Mouse (Mus musculus) bone marrow, adult 2 months (tissue): ENCODE measurements around the gene Fbxl17.

Experiments used
- CTCF ChIP-seq: fragments of 200-500 bp; IDR thresholded peaks from 2 replicates; pipeline ENCODE4 v1.5.1; 2011; ENCODE audit warnings: low read length, control low read depth; ENCODE audit not compliant: control insufficient read depth, insufficient read depth
- POLR2A ChIP-seq: fragments of 200-500 bp; IDR thresholded peaks from 2 replicates; pipeline ENCODE4 v1.6.1; 2011; ENCODE audit warnings: low read depth, mild to moderate bottlenecking, control low read depth, low read length, borderline replicate concordance; ENCODE audit not compliant: control insufficient read depth

DNA sequence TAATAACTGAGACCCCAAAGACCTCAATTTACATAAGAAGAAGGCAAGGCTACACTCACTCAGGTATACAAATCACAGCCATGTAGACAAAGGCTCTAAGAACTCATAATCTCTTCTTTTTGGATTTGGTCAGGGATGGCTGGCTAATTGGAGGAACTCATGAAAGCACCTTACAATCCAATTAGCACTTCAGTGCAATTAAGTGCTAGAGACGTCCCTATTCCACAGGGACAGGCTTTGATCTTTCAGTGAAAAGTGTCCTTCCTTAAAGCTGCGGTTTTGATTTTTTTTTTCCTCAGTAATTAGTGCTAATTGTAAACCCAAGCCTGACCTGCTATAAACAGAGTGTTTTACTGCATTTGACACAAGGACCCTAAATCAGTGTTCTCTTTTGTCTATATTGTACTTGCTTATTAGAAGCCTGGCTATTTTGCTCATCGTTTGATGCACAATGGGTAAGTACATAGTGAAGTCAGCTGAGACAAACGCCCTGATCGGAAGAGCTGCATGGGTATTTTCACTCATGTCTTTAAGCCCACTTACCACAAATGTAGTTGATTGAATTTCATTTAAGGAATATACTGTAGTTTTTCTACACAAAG, 327.8 kb downstream of the Fbxl17 start:
- TF ChIP-seq CTCF (no peak), POLR2A (no peak)
